Mouse (Mus musculus) liver, embryonic 11.5 days (tissue): ENCODE results near the gene Ostn. TPM values are rescaled to one million over a fixed set of nuclear protein-coding genes. Genes with fewer than 3 reads are reported as not detected.

ENCODE experiments used
- polyA plus RNA-seq: library from polyadenylated mRNA; unstranded; fragments of >200 nt; fragmentation: Nextera tagmentation; extraction: Ambion mirVana; gene quantifications from 2 replicates; pipeline ENCODE4 v1.2.1, GENCODE M21; 2014

The Ostn gene
- polyA plus RNA-seq, 1 experiment from 2014 or later: 0.15 TPM

Other genes with a start within 250 kb of the Ostn start
- not detected in 2 replicates for gene Uts2b, start 62.8 kb downstream of the Ostn start, polyA plus RNA-seq
- 40.7 and 42.3 TPM in 2 replicates for gene Ccdc50, start 81.4 kb downstream of the Ostn start, polyA plus RNA-seq